Mouse (Mus musculus): Measurements from ENCODE around the gene Ino80b.
A peak's percentile ranks its signal among the peaks of the same experiment; 100 is the strongest.

The Ino80b gene

GRCm38 (mm10) chr6:83083497-83083896 lies 41.7 kb downstream of the Ino80b start:
- no peak for DNase-seq

- DNase-seq: no peak
Observed at GRCm38 (mm10) chr6:83080210-83080609, 45.0 kb downstream of the Ino80b start.

- DNase-seq: peak; percentile 100
Observed at GRCm38 (mm10) chr6:83078324-83078858, 46.8 kb downstream of the Ino80b start.

- DNase-seq: peak; percentile 27
Observed at GRCm38 (mm10) chr6:83077630-83078323, 47.5 kb downstream of the Ino80b start, which contains the start of gene Pcgf1. TSS of gene Pcgf1 (plus strand) at chr6:83077869.

GRCm38 (mm10) chr6:83074979-83075378 lies 50.3 kb downstream of the Ino80b start:
- DNase-seq: peak; percentile 38

Data from lung, postnatal 36 days (tissue).